Mouse (Mus musculus) fibroblast of lung, adult 2 months (primary cell): Measurements from ENCODE around the gene Lmod1.

Source experiments
- DNase-seq: peaks from one replicate; pipeline ENCODE4 v3.0.0-alpha.2; 2011; ENCODE audit warnings: low read depth

Lmod1 gene

DNA sequence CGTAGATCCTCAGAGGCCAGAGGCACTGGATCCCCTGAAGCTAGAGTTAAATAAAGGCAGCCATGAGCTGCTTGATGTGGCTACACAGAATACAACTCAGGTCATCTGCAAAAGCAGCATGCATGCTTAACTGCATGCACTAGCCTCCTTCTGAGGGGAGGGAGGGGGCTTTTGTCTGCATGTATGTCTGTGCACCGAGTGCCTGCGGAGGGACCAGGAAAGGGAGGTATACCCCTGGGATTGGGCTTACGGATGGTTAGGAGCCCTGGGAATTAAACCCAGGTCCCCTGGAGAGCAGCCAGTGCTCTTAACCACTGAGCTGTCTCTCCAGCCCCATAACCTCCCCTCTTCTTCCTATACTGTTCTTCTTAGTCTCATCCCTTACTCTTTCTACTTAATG, 87.5 kb downstream of the Lmod1 start:
- no peak for DNase-seq

DNA sequence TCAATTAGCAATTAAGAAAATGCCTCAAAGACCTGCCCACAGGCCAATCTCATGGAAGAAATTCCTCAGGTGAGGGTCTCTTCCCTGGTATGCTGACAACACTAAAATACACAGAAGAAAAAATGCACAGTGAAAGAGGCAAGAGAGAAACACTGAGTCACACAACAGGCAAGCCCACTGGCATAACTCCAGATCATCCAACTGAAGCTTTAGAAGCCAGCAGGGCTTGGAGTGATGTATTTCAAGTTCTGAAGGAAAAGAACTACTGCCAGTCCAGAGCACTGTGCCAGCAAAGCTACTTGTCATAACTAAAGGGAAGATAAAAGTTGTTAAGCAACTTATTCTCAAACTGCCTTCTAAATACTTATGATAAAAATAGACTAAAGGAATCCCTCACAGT, 89.4 kb downstream of the Lmod1 start:
- DNase-seq = no peak
